Mouse (Mus musculus) kidney, postnatal 10 days (tissue): ENCODE results near the gene Fbxw25.
"Not testable (repeated sequence)": the region's sequence is repeated elsewhere in the genome, so short reads cannot be mapped to it uniquely, and the experiment has no call there.

Experiments
- DNase-seq: peaks from one replicate; pipeline ENCODE4 v3.0.0; 2021; ENCODE audit warnings: mixed read lengths

Fbxw25 gene

DNA sequence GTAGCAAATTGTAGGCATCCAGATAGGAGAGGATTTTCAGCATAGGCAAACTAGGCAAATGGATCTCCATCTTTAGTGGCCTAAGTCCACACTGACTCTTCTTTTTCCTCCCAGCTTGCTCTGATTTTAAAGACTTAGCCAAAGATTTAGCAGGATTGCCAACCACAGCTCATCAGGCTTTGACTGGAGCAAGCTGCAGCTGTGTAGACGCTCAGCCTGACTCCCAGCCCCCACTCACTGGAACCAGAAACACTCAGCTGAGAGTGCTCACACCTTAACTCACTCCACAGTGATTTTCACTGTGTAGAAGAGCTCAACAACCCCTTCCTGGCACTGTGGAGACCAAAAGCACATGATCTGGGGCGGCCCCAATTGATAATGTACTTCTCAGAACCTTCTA is at the start of gene Fbxw25:
TSS of gene Fbxw25 (minus strand) at position 101 of the 400 bp plus-strand sequence.
- DNase-seq: not testable (repeated sequence)

DNA sequence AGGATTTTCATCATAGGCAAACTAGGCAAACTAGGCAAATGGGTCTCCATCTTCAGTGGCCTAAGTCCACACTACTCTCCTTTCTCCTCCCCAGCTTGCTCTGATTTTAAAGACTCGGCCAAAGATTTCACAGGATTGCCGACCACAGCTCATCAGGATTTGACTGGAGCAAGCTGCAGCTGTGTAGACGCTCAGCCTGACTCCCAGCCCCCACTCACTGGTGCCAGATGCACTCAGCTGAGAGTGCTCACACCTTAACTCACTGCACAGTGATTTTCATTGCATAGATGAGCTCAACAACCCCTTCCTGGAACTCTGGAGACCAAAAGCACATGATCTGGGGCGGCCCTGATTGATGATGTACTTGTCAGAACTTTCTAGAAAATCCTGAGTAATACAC is 38.1 kb upstream of the Fbxw25 start, which contains the start of gene Fbxw18:
TSS of gene Fbxw18 (minus strand) at position 101 of the 400 bp plus-strand sequence.
- DNase-seq: not testable (repeated sequence)

DNA sequence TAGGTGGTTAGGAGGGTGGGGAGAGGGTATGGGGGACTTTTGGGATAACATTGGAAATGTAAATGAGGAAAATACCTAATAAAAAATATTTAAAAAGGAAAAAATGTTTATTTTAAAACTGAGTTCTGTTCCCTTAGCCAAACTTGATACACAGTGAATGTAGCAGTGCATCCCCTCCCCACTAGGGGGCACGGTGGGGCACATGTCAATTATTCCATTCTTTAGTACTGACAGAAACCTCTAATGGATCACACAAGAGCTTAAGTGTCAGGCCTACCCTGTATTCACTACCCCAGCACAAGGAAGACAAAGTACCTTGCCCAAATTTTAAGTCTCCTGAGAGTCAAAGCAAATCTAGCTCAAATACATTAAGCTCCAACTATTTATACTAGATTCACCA is 20.8 kb upstream of the Fbxw25 start:
- peak; percentile 81 for DNase-seq

DNA sequence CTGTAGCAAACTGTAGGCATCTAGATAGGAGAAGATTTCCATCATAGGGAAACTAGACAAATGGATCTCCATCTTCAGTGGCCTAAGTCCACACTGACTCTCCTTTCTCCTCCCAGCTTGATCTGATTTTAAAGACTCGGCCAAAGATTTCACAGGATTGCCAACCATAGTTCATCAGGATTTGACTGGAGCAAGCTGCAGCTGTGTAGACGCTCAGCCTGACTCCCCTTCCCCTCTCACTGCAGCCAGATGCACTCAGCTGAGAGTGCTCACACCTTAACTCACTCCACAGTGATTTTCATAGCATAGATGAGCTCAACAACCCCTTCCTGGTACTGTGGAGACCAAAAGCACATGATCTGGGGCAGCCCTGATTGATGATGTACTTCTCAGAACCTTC is 38.5 kb downstream of the Fbxw25 start, which contains the start of gene Fbxw24:
TSS of gene Fbxw24 (minus strand) at position 101 of the 400 bp plus-strand sequence.
- DNase-seq: not testable (repeated sequence)

DNA sequence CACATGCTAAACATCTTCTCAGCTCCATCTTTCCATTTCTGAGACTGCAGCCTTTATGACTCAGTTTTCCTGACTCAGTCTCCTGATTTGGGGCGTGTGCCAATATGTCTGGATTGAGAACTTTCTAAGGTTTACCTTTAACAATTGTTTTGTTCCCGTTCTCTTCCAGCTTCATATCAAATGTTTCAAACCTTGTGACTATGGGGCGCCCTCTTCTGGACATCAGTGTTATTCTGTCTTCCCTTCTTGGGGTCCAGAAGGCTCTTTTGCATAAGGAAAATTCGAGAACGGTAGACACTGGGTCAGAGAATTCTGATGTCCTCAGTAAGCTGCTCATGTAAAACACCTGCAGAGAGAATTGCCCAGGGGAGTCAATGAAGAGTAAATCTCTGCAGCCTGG is 57.6 kb downstream of the Fbxw25 start:
- peak; percentile 73 for DNase-seq

DNA sequence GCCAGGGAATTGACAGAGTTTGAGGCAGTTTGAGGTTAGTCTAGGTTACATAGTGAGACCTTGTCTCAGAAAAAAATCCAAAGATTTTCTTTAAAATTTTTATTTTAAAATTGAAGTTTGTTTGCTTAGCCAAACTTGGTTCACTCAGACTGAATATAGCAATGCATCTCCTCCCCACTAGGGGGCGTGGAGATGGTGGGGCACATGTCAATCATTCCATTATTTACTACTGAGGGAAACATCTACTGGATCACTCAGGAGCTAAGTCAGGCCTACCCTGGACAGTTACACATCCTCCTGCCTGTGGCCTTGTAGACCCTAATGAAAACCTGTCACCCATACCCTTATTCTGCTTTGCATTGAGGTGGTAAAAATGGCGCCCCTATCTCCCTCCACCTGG is 62.3 kb downstream of the Fbxw25 start:
- DNase-seq: not testable (repeated sequence)

DNA sequence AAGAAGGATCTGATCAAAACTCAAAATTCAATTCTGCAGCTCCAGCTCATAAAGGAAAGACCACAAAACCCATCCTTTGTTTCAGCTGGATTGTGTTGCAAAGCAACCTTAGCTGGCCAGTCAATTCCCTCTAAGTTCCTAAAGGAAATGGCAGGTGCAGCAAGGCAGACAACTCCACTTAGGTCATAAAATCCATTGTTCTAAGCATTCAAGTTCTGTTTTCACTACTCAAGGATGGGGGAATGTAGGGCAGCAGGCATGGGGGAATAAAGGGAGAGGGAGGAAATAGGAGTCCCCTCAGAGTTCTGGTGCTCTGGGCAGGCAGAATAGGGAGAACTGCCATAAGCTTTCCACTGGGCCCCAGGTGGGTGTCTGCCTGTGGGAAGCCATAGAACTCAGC is 67.2 kb downstream of the Fbxw25 start:
- DNase-seq: no peak
